Mouse (Mus musculus) ES-E14 (cell line): Measurements from ENCODE around the gene Gm20458.

Source experiments
- CHD2 ChIP-seq: IDR thresholded peaks from 2 replicates; pipeline ENCODE4 v1.6.1; 2014; ENCODE audit warnings: mild to moderate bottlenecking, low read depth, low read length, inconsistent platforms
- HCFC1 ChIP-seq: IDR thresholded peaks from 2 replicates; pipeline ENCODE4 v1.6.1; 2012; ENCODE audit warnings: low read length, inconsistent platforms, borderline replicate concordance; ENCODE audit not compliant: insufficient read depth
- ZC3H11A ChIP-seq: IDR thresholded peaks from 2 replicates; pipeline ENCODE4 v1.6.1; 2012; ENCODE audit warnings: low read depth, mild to moderate bottlenecking, inconsistent platforms, low read length, borderline replicate concordance
- ZNF384 ChIP-seq: IDR thresholded peaks from 2 replicates; pipeline ENCODE4 v1.6.1; 2012; ENCODE audit warnings: low read depth, low read length, inconsistent platforms

DNA sequence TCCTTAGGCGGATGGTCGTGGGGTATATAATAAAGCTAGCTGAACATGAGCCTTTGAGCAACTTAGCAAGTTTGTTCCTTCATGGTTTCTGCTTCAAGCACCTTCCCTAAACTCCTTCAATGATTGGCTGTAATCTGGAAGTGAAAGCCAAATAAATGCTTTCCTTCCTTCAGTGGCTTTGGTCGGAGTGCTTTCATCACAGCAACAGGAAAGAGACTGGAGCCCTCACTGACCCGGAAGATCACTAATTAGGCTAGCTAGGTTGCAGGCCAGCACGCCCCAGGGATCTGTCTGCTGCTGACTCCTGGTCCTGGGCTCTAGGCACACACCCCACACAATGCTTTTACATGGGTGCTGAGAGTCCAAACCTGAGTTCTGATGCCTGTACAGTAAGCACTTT is 67.8 kb downstream of the Gm20458 start:
- no peak for TF ChIP-seq ZC3H11A
- no peak for TF ChIP-seq ZNF384
- no peak for TF ChIP-seq CHD2
- no peak for TF ChIP-seq HCFC1
